Mouse (Mus musculus): Measurements from ENCODE around the gene Ankrd40.

Ankrd40 gene

DNA sequence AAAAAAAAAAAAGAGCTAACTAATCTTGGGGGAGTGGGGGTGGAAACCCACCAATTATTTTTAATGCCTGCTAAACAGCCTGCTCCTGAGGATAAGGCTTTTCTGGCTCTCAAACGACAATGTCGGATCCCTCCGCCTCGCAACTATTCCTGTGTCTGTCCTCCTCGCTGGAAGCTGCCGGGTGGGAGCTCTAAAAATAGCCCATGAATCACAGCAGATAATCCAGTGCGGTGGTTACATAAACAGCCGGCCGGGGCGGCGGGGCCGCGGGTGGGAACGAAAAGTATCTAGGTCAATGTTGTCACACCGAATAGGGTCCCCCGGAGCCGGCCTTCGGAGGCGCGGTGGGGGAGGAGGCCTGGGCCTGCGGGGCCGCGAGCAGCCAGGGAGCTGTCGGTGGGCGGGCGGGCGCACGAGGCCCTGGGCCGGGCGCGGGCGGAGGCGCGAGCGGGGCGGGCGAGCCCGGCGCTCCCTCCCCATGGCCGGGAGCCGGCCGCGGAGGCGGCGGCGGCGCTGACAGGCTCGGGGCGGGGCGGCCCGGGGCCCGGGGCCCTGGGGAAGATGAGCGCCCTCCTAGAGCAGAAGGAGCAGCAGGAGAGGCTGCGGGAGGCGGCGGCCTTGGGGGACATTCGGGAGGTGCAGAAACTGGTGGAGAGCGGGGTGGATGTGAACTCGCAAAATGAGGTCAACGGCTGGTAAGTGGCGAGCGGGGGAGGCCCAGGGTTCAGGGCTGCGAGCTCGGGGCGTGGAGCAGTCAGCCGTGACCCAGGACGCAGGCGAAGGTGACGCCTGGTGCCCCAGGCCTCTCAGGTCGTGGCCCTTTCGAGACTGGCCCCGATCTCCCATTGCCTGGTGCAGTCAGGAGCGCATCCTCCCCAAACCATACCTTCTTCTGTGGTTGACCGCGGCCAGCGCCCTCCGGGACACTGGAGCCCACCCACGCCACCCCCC, at the start of gene Ankrd40:
TSS of gene Ankrd40 (plus strand) at position 309 of the 951 bp plus-strand sequence.
- in situ Hi-C loops (cut with MboI, MseI) = no loop called here

DNA sequence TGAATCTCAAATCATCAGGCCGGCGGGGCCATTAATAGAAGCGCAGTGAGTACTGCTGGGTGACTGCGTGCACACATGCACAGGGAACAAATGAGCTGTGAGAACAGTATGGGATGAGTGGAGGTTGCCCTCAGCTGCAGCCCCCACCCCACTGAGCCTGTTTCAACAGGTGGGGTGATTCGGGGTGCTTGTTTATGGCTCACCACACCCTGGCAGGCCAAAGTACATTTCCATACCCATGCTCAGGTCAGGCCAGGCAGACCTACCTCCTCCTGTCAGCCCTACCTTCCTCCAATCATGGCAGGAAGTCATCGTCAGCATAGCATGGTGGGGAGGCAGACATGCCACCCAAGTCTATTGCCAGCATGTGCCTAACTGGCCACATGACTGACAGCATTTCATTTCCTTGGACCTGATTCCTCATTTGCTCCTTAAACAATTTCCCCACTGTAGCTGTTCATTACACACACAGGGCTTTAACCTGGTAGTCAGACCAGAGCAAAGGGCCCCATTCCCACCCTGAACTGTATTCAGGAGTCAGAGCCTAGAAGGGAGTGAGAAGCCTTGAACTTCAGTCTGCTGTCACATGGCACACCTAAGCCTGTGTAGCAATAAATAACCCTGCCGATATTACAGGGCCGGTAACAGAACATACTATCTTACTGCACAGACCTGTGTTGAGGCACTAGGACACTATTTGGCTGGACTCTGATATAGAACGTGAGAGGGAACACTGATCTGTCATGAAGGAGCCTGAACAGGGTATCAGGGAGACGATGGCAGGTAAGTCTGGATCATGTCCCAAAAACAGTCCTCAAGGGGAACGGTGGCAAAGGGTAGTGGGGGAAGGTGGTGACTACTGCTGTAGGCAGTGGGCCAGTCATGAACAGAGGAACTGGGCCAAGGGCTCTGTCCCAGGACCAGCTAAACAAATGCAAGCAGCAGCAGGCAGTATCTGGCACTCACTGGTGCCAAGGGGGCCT, 46.3 kb upstream of the Ankrd40 start, which contains the start of gene Gm21885:
TSS of gene Gm21885 (plus strand) at position 675 of the 983 bp plus-strand sequence.
- in situ Hi-C loops (cut with MboI, MseI) = no loop called here

DNA sequence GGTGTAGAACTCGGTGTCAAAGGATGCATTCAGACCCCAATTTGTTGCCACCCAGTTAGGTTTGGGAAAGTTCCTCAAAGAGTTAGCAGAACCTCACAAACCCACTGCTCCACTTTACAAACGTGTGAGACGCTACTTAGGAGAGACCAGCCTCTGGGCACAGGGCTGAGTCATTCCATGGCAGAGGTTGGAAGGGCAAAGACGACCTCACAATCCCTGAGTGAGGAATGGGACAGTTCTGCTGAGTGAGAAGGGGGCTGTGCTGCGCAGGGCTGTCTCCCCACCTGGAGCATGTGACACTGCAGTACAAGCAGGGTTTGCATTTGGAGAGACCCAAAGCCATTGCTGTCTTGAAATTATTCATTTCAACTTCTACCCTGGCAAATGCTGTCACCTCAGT, 45.5 kb upstream of the Ankrd40 start:
- in situ Hi-C loops (cut with MboI, MseI) = no loop called here

DNA sequence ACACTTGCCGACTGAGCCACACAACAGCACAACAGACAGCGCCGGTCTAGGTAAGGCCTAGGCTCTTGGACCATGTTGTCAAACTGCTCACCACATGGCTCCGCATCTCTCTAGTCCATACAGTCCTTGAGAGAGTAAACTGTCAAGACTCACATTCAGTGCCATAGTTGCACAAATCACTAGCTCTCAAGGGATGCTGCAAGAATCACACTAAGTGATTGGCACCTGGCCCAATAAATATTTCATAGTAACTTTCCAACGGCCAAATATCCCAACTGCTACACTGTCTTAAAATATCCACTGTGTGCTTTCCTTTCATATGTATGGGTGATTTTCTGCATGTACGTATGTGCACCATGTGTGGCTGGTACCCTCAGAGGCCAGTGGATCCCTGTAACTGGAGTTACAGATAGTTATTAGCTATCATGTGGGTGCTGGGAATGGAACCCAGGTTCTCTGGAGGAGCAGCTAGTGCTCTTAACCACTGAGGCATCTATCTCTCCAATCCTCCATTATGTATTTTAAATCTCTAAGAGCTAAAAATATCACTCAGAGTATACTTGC, 44.2 kb upstream of the Ankrd40 start:
- in situ Hi-C loops (cut with MboI, MseI) = no loop called here

DNA sequence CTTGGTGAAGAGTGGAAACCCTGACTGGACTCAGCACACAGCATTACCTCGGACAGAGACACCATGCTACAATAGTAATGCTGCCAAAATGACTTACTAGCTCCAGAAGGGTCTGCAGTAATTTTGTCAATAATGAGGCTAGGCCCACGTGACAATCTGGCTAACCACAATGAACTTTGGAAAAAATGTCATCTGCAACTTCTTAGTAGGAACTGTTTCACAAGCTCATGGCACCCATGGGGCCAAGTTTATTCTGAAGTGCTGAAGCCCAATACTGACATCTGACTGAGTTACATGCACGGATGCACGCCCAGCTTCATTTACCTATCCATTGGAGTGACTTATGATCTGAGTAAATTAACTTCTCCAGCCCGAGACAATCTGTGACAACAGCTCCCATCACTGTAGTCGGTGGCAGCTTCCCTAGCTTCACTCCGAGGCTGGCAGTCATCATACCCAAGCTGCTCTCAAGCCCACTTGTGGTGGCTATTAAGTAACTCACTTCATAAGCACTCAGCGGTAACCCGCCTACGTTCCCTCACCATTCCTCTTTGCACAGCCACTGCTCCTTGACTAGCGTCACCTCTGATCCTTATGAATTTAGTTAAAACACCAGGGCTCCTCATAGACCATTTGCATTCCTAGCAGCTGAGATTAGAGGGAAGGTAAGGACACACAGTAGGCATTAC, 41.8 kb upstream of the Ankrd40 start:
- in situ Hi-C loops (cut with MboI, MseI) = no loop called here

DNA sequence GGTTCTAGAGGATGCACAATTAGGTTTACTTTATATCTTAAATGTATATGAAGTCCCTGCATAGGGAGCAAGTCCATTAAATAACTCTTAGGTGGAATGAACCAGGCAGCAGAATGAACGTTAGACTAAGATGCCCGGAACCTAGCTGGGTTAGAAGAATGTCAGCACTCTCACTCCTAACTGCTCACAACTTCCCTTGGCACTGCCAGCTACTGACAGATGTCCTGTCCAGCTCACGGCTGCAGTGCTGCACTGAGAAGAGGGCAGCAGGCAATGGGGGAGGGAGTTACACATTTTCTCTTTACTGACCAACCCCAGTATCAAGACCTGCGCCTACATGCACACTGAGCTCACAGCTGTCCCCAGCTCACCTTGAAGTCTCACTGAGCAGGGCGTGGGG, 40.7 kb upstream of the Ankrd40 start:
- in situ Hi-C loops (cut with MboI, MseI) = no loop called here

DNA sequence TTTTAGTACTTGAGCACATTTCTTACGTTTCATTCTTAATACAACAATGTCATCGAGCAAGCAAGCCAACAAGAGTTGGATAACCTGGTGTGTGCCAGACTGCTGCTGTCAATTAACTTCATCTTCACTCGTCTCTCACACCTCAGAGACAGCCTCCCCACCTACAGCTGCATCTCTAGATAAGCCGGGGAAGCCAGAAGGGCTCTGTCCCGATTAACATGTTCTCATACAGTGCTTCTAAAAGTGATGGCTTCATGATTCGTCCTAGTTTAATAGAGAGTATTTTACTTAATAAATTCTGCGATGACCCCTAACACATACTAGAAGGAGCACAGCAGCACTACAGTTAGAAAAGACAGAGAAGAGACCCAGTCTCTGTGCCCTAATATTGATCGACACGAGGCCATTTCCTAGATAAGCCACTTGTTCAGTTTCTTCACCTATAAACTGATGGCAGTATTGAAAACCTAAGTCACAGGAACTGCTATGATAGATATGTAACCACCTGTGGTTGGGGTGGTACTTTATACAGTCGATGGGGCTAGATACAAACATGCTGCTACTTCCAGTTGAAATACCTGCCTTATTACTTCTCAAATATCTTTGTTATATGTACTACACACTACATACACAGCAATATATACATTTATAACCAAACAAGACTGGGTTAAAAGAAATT, 37.6 kb upstream of the Ankrd40 start:
- in situ Hi-C loops (cut with MboI, MseI) = no loop called here

DNA sequence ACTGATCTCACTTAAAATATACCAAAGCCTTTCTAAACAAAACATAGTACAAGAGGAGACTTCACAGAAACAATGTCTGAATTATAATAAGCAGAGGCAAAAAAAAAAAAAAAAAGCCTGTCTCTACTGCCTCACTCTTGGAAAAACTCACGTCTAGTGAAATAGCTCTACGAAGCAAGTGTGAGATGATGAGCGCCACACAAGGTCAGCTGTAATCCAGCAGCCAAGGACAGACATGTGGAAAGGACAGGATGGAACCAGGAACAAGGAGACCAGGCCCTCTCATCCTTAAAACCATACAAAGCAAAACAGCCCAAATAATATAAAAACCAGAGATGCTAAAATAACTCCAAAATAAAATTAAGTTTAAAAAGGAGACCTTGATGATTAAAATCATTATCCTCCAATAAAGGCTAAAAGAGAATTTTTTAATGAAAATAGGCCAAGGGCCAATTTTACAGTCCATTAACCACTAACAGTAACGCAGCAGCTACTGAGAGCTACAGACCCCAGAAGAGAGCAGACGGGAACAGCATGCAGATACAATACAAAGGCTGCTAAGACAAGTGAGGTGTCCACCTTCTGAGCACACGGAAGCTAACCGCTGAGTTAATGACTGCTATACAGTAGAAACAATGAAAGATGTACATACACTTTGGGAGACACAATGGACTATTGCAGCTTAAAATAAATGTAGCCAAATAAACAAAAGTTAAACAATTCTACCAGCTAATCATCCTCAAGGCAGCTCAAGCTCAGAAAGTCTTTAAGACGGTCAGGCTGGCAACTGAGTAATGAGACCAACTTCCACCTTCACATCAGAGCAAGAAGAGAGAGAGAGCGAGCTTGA, 32.6 kb upstream of the Ankrd40 start:
- in situ Hi-C loops (cut with MboI, MseI) = no loop called here

DNA sequence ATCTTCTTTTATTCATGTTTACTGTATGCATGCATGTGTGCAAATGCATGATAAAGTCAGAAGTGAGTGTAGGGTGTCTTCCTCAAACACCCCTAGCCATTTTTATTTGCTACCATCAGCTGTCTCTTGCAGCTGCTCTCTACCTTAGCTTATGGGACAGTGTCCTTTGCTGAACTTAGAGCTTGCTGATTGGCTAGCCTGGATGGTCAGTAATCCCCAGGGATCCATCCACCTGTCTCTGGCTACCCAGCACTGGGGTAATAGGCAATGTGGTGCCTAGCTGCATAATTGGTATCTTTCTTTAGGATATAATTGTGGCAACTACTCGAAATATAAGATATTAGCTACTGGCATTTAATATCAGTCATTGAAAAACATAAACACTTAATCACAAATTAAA, 15.1 kb upstream of the Ankrd40 start:
- in situ Hi-C loops (cut with MboI, MseI) = loop anchor here in 1 of 2 experiments (10.0 kb wide), 1 partner anchor 348 kb away; the partner anchor contains the start of genes Gm20390 and Nme1

DNA sequence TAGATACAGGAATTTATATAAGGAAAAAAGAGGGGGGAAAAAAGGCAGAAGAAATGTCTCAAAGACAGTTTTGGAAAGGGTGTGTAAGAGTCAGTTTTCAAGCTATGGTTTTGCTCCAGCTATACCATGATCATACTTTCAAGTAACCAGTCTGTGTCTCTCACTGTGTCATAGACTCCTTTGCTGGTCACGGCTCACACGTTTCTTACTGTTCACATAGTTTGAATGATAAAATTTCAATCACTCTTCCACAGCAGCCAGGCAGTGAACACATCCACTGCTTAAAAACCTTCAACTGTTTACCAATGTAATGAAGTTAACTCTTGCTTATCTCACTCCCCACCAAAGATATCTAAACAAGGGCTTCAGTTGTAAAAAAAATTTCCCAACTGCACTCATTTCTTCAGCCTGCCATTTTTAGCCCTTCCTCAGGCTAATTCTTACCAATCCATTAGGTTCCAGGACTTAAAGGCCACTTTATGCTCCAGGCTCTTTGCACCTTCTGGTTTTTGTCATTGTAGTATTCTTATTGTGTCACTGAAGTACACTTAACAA, 13.6 kb upstream of the Ankrd40 start:
- in situ Hi-C loops (cut with MboI, MseI) = loop anchor here in 1 of 2 experiments (10.0 kb wide), 1 partner anchor 349 kb away; the partner anchor contains the start of genes Gm20390 and Nme1

DNA sequence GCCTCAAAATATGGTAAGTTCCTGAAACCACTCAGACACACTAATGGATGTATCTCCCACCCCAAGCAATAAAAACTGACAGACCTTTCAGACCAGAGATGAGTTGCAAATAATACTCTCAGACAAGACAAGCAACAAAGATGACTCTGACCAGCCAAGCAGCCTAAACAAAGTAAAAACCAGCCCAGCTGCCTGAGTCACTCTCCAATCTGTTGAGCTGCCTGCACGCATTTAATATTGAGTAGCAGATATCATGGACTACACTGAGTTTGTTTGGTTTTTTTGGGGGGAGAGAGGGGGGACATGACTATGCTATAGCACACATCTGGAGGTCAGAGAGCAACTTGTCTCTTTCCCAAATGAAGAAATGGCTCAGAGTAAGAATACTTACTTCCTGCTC, 12.5 kb upstream of the Ankrd40 start:
- in situ Hi-C loops (cut with MboI, MseI) = loop anchor here in 1 of 2 experiments (10.0 kb wide), 1 partner anchor 351 kb away; the partner anchor contains the start of genes Gm20390 and Nme1

DNA sequence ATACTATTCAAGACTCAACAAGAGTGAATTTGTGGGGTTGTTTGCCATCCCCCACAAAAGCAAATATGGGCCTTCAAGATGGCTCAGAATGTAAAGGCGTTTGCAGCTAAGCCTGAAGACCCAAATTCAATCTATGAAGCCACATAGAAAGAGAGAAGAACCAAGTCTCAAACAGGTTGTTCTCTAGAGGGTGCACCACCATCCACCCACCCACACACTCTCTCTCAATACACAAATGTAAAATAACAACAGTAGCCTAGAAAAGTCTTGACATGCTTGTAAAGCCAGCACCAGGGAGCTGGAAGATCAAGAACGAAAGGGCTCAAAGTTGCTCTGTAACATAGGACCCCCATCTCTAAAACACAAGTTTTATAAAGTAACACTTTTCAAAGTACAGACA, 11.3 kb upstream of the Ankrd40 start:
- in situ Hi-C loops (cut with MboI, MseI) = loop anchor here in 1 of 2 experiments (10.0 kb wide), 1 partner anchor 352 kb away; the partner anchor contains the start of genes Gm20390 and Nme1

DNA sequence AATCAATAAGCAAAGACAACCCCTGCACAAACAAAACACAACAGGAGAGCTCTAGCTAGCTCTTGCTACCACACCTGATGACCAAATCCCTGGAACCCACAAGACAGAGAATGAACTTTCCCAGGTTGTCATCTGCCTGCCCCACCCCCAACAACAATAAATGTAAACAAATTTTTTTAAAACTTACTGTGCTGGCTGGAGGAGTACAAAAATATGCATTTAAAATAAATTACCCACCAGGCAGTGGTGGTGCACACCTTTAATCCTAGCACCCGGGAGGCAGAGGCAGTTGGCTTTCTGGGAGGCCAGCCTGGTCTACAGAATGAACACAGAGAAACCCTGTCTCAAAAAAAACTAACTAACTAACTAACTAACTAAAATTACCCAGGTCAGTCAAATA, 10.8 kb upstream of the Ankrd40 start:
- in situ Hi-C loops (cut with MboI, MseI) = loop anchor here in 1 of 2 experiments (10.0 kb wide), 1 partner anchor 352 kb away; the partner anchor contains the start of genes Gm20390 and Nme1

DNA sequence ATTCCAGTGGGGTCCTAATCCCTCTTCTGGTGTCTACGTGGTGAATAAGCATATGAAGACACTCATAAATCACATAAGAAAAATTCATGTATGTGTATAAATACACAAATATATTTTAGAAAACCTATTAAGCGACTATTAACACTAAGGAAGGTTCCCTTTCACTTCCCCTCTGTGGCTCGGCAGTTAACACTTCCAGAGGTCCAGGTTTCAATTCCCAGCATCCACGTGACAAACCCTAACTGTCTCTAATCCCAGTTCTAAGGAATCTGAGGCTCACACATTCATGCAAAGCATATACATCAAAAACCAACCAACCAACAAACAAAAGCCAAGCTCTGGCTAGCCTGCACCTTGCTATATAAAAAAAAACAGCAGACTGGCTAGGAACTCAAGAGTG, 10.3 kb upstream of the Ankrd40 start:
- in situ Hi-C loops (cut with MboI, MseI) = loop anchor here in 1 of 2 experiments (10.0 kb wide), 1 partner anchor 353 kb away; the partner anchor contains the start of genes Gm20390 and Nme1

DNA sequence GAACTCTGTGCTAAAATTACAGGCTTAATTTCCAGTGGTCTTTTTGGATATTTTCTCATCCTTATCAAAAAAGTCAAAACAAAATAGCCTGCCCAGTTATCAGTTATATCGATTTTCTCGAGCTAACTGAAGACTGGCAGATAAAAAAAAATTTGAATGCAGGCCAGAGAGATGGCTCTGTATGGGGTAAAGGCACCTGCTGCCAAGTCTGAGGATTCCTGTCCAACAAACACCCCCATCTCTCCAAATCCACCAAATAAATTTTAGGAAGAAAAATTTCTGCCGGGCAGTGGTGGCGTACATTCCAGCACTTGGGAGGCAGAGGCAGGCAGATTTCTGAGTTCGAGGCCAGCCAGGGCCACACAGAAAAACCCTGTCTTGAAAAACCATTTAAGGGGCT, 9.7 kb upstream of the Ankrd40 start:
- in situ Hi-C loops (cut with MboI, MseI) = loop anchor here in 1 of 2 experiments (10.0 kb wide), 1 partner anchor 353 kb away; the partner anchor contains the start of genes Gm20390 and Nme1

DNA sequence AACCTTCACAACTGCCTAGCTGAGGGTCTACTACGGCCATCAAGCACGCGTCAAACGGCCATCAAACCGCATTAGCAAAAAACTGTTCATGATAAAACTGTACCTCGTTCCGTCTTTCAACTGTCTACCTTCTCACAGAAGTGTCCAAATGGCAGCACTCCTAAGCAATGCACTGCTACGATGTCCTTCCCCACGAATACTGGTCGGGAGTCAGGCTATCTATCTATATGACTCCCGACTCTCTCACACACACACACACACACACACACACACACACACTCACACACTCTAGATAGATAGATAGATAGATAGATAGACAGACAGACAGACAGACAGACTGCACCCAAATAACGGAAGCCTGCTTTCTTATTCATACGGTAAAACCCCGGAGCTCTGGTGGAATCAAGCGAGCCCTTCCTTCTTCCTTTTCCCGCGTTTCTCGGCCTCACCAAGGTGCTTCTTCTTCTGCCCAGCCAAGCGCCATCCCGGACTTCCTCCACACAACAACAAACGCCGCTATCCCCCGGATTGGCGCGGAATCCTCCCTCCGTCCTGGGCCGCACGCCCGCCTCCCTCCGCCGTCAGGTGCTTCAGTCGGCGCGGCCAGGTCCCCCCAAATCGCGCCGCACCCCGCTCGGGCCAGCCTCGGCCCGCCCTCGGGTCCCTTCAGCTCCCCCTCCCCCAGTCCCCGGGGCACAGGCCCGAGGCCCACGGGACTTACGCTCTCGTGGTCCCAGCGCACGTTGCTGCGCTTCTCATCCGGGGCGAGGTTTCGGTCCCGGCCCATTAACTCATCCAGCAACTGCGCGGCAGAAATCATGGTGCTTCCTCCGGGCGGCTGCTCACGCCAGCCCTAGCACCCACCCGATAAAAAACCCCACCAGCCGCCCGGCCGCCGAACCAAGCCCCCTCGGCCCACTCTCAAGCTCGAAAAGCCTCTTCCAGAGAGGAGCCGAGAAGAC, 6.6 kb upstream of the Ankrd40 start:
- in situ Hi-C loops (cut with MboI, MseI) = no loop called here

DNA sequence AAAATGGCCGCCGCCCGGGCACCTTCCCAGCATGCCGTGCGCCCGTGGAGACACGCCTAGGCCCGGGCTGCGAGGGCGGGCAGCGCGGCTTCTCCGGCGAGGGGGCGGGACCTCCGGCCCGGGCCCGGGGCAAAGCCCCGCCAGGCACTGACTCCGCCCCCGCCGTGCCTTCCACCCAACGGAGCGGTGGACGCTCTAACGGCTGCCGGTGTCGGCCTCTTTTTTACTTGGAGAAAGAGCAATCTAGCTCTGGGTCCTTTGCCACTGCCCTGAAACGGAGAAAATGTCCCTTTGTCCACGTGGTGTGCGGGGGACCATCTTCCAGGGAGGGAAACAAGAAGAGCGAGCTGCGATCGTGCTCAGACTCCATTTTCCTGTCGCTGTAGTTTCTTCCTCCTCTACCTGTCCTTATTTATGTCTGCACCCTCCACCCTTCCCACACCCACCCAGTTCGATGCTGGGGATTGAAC, 5.8 kb upstream of the Ankrd40 start, which contains the start of gene Luc7l3:
TSS of gene Luc7l3 (minus strand) at position 58 of the 470 bp plus-strand sequence.
- in situ Hi-C loops (cut with MboI, MseI) = no loop called here

Measured in T-helper 17 cell (primary cell).